Mouse (Mus musculus): ENCODE results near the gene Bag6. TPM values are rescaled to one million over a fixed set of nuclear protein-coding genes. Genes with fewer than 3 reads are reported as not detected.

The Bag6 gene
- polyA plus RNA-seq, 1 experiment from 2014 or later, result 82.5 TPM

DNA sequence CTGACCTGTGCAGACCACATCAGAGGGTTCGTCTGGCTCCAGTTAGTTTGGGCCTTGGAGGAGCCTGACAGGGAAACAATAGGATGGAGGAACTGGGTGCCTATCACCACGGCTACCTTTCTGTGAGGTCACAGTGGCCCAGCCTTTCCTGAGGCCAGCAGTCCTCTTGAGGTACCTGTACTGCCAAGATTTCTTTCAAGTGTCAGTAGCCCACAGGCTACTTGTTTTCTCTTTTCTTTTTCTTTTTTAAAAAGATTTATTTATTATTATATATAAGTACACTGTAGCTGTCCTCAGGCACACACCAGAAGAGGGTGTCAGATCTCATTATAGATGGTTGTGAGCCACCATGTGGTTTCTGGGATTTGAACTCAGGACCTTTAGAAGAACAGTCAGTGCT is 41.0 kb downstream of the Bag6 start, which contains the start of gene Aif1:
TSS of gene Aif1 (minus strand) at position 101 of the 400 bp plus-strand sequence.
- Histone ChIP-seq H3K4me3 (no peak within 1 kb of the TSS), H3K27me3 (no peaks in the 10 kb centered on the region), H3K27ac (no peak within 1 kb of the TSS), H3K4me2 (no peak within 1 kb of the TSS), H3K36me3 (ENCODE audit: poor library complexity, severe bottlenecking) (no peaks in the 10 kb centered on the region), H3K9ac (no peak within 1 kb of the TSS), H3K9me3 (replicated peaks) (no peaks in the 10 kb centered on the region), H3K4me1 (no peaks in the 10 kb centered on the region)
- 50% methylated on average over 2 of the region's 2 CpGs for WGBS
- no peak for ATAC-seq

DNA sequence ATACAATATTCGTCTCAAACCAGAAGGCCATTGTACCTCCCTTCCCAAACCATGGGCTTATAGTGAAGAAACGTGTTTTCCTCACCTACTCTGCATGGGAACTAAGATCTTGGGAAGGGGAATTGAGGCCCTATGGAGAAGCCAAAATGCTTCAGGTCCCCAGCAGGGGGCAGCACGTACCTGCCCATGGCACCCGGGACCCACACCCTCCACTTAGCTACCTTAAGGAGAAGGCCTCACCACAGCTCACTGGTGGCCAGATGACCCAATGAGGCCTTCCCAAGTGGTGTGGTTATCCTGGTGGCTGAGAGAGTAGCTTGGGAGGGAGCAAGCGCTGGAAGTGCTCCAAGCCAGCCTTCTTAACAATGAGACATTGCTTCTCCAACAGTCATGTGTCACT is 43.5 kb downstream of the Bag6 start:
- no peak overlapping the region for H3K4me3 ChIP-seq
- no peak overlapping the region for H3K9ac ChIP-seq
- H3K4me1 ChIP-seq, result no peaks in the 10 kb centered on the region
- H3K27me3 ChIP-seq, result no peaks in the 10 kb centered on the region
- 0 out of 2 replicates have a peak, but pooled peaks have one; percentile 43 for ATAC-seq
- WGBS, result 14% methylated on average over 5 of the region's 5 CpGs
- H3K4me2 ChIP-seq, result no peak overlapping the region
- H3K27ac ChIP-seq, result no peak overlapping the region
- no peaks in the 10 kb centered on the region for H3K9me3 ChIP-seq (replicated peaks)
- H3K36me3 ChIP-seq (ENCODE audit: poor library complexity, severe bottlenecking), result no peaks in the 10 kb centered on the region

GRCm38 (mm10) chr17:35180093-35180492 is 45.1 kb downstream of the Bag6 start:
- no peaks in the 10 kb centered on the region for H3K27me3 ChIP-seq
- 93% methylated on average over 5 of the region's 5 CpGs for WGBS
- H3K36me3 ChIP-seq (ENCODE audit: poor library complexity, severe bottlenecking), result no peaks in the 10 kb centered on the region
- H3K4me2 ChIP-seq, result no peak overlapping the region
- no peaks in the 10 kb centered on the region for H3K9me3 ChIP-seq (replicated peaks)
- no peak overlapping the region for H3K4me3 ChIP-seq
- no peaks in the 10 kb centered on the region for H3K4me1 ChIP-seq
- no peak overlapping the region for H3K9ac ChIP-seq
- H3K27ac ChIP-seq, result no peak overlapping the region
- no peak for ATAC-seq

DNA sequence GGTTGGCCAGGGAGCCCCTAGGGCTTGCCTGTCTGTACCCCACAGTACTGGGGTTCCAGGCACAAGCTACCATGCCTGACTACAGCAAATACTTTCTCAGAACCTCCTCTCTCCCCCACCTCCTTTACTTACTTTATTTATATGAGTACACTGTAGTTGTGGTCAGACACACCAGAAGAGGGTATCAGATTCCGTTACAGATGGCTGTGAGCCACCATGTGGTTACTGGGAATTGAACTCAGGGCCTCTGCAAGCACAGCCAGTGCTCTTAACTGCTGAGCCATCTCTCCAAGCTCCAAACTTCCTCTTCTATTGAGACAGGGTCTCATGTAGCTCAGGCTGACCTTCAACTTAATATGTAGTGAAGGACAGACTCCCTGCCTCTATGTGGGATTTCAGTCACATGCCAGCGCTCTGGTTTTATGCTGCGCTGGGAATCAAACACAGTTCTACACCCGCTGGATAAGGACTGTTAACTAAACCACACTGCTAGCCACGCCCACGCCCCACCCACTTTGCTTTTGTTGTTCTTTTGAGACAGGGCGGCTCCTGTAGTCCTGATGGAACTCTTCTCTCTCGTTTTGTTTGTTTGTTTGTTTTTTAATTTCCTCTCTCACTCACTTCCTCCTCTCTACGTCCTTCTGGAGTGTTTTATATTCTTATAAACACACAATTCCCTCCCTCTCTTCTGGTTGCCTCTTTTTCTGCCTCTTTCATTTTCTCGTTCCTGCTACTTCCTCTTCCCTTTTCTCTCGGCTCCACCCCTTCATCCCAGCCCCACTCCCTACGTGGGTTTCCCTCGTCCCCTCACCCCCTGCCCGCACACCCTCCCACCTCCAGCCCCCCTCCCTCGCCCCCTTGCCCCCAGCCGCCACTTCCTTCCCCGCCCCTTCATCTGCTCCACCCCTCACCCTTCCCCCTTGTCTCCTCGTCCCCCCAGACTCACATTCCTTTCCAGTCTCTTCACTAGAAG is 50.9 kb downstream of the Bag6 start:
- no peaks in the 10 kb centered on the region for H3K9me3 ChIP-seq (replicated peaks)
- H3K27ac ChIP-seq, result no peak overlapping the region; the same call in 1 of the 2 replicates
- no peaks in the 10 kb centered on the region for H3K36me3 ChIP-seq (ENCODE audit: poor library complexity, severe bottlenecking)
- H3K4me1 ChIP-seq, result peaks cover 11% of the 10 kb centered on the region
- WGBS, result 5% methylated on average over 17 of the region's 18 CpGs
- peak; percentile 67; the same call in 1 of the 2 replicates for ATAC-seq
- peak overlapping the region; percentile 46 for H3K9ac ChIP-seq
- H3K4me3 ChIP-seq, result peak overlapping the region; percentile 36
- H3K4me2 ChIP-seq, result peak overlapping the region; percentile 58
- no peaks in the 10 kb centered on the region for H3K27me3 ChIP-seq

DNA sequence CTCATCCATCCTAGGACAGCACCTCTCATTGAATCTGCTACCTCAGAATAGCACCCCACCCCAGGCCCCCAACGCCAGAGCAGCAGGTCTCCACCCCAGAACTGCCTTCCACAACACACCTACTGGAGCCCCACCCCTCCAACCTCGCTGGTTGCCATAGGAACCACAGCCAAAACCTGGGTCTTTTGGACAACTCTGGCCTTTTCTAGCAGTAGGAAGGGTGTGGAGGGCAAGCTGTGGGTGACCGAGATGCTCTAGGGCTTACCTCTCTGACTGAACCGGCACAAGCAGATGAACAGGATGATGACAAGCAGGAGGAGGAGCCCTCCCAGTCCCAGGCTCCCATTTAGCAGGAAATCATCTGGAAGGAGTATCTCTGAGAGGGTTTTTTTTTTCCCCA is 51.7 kb downstream of the Bag6 start:
- H3K4me1 ChIP-seq, result peaks cover 11% of the 10 kb centered on the region
- no peak overlapping the region for H3K9ac ChIP-seq
- H3K9me3 ChIP-seq (replicated peaks), result no peaks in the 10 kb centered on the region
- 0% methylated on average over 4 of the region's 4 CpGs for WGBS
- peak overlapping the region; percentile 58 for H3K4me2 ChIP-seq
- no peak overlapping the region; the same call in 1 of the 2 replicates for H3K27ac ChIP-seq
- H3K4me3 ChIP-seq, result peak overlapping the region; percentile 36; the same call in 1 of the 2 replicates
- H3K36me3 ChIP-seq (ENCODE audit: poor library complexity, severe bottlenecking), result no peaks in the 10 kb centered on the region
- ATAC-seq, result no peak
- no peaks in the 10 kb centered on the region for H3K27me3 ChIP-seq

GRCm38 (mm10) chr17:35187345-35187744 is 52.4 kb downstream of the Bag6 start:
- Histone ChIP-seq H3K36me3 (ENCODE audit: poor library complexity, severe bottlenecking) (no peaks in the 10 kb centered on the region), H3K4me2 (no peak overlapping the region), H3K4me3 (no peak overlapping the region), H3K9me3 (replicated peaks) (no peaks in the 10 kb centered on the region), H3K4me1 (peaks cover 11% of the 10 kb centered on the region), H3K9ac (no peak overlapping the region), H3K27me3 (no peaks in the 10 kb centered on the region), H3K27ac (no peak overlapping the region)
- no peak for ATAC-seq
- WGBS, result 78% methylated on average over 4 of the region's 4 CpGs

- WGBS, result 65% methylated on average over 7 of the region's 7 CpGs
- Histone ChIP-seq H3K9ac (no peak within 1 kb of the TSS), H3K27me3 (no peaks in the 10 kb centered on the region), H3K9me3 (replicated peaks) (no peaks in the 10 kb centered on the region), H3K4me2 (no peak within 1 kb of the TSS), H3K27ac (no peak within 1 kb of the TSS), H3K4me3 (no peak within 1 kb of the TSS), H3K36me3 (ENCODE audit: poor library complexity, severe bottlenecking) (no peaks in the 10 kb centered on the region), H3K4me1 (peaks cover 11% of the 10 kb centered on the region)
- ATAC-seq, result no peak
Measured at GRCm38 (mm10) chr17:35187959-35188610, 53.1 kb downstream of the Bag6 start, which contains the start of gene Lst1. TSS of gene Lst1 (minus strand) at chr17:35188439.

- Histone ChIP-seq H3K4me1 (peaks cover 11% of the 10 kb centered on the region), H3K27ac (peak overlapping the region; percentile 6; the same call in 1 of the 2 replicates), H3K36me3 (ENCODE audit: poor library complexity, severe bottlenecking) (no peaks in the 10 kb centered on the region), H3K9ac (no peak overlapping the region), H3K4me2 (no peak overlapping the region), H3K27me3 (peaks cover 8% of the 10 kb centered on the region), H3K4me3 (no peak overlapping the region), H3K9me3 (replicated peaks) (no peaks in the 10 kb centered on the region)
- no peak for ATAC-seq
- WGBS, result 76% methylated on average over 1 of the region's 1 CpGs
Measured at GRCm38 (mm10) chr17:35189186-35189585, 54.2 kb downstream of the Bag6 start.

- Histone ChIP-seq H3K4me2 (no peak overlapping the region), H3K4me1 (peaks cover 11% of the 10 kb centered on the region), H3K4me3 (no peak overlapping the region), H3K36me3 (ENCODE audit: poor library complexity, severe bottlenecking) (no peaks in the 10 kb centered on the region), H3K27ac (no peak overlapping the region), H3K9ac (no peak overlapping the region), H3K9me3 (replicated peaks) (no peaks in the 10 kb centered on the region), H3K27me3 (peaks cover 17% of the 10 kb centered on the region)
- 81% methylated on average over 4 of the region's 4 CpGs for WGBS
- no peak for ATAC-seq
Measured at GRCm38 (mm10) chr17:35190096-35190495, 55.1 kb downstream of the Bag6 start.

GRCm38 (mm10) chr17:35191723-35192122 is 56.7 kb downstream of the Bag6 start:
- no peak overlapping the region for H3K27ac ChIP-seq
- 63% methylated on average over 2 of the region's 2 CpGs for WGBS
- no peaks in the 10 kb centered on the region for H3K36me3 ChIP-seq (ENCODE audit: poor library complexity, severe bottlenecking)
- H3K4me2 ChIP-seq, result no peak overlapping the region
- H3K4me3 ChIP-seq, result no peak overlapping the region
- H3K9ac ChIP-seq, result no peak overlapping the region
- peaks cover 10% of the 10 kb centered on the region for H3K4me1 ChIP-seq
- H3K9me3 ChIP-seq (replicated peaks), result no peaks in the 10 kb centered on the region
- ATAC-seq, result no peak
- peaks cover 32% of the 10 kb centered on the region for H3K27me3 ChIP-seq

DNA sequence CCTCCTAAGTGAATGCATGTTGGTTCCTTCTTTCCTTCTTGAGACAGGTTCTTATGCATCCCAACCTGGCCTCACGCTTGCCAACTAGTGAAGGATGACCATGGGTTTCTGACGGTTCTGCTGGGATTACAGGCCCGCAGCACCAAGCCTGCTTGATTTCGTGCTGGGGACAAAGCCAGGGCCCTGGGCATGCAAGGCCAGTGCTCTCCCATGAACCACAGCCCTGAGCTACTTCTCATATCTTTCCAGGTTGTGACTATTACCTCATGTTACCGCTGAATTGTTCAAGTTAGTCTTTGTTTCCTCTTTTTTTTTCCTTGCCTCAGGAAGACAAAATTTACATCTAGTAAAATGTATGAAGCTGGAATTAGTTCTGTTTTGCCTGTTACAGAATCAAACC is 57.9 kb downstream of the Bag6 start:
- no peak for ATAC-seq
- Histone ChIP-seq H3K9ac (no peak overlapping the region), H3K4me2 (no peak overlapping the region), H3K36me3 (ENCODE audit: poor library complexity, severe bottlenecking) (no peaks in the 10 kb centered on the region), H3K27ac (no peak overlapping the region), H3K27me3 (peaks cover 40% of the 10 kb centered on the region), H3K9me3 (replicated peaks) (no peaks in the 10 kb centered on the region), H3K4me1 (peaks cover 10% of the 10 kb centered on the region), H3K4me3 (no peak overlapping the region)
- 82% methylated on average over 5 of the region's 5 CpGs for WGBS

All from forebrain, embryonic 13.5 days (tissue).